Mouse (Mus musculus): Measurements from ENCODE around the gene Smad3. TPM values are rescaled to one million over a fixed set of nuclear protein-coding genes. Genes with fewer than 3 reads are reported as not detected.
A peak's percentile ranks its signal among the peaks of the same experiment; 100 is the strongest.

Gene Smad3
- total and polyA plus RNA-seq, 2 experiments from 2014 or later = 7.5 to 34.0 TPM

GRCm38 (mm10) chr9:63726088-63727010, 31.4 kb downstream of the Smad3 start:
- ATAC-seq = 0 out of 2 replicates have a peak, but pooled peaks have one; percentile 40
- no peak for DNase-seq (ENCODE audit: low spot score)

GRCm38 (mm10) chr9:63724750-63725149, 33.0 kb downstream of the Smad3 start:
- WGBS = 81% methylated on average over 5 of the region's 5 CpGs
- H3K9me3 ChIP-seq (ENCODE audit: low read length) = no peaks in the 10 kb centered on the region
- H3K27me3 ChIP-seq (ENCODE audit: insufficient read depth, low read length) = no peaks in the 10 kb centered on the region
- H3K4me1 ChIP-seq (ENCODE audit: insufficient read depth, low read length) = no peaks in the 10 kb centered on the region
- H3K9ac ChIP-seq (replicated peaks; ENCODE audit: low read length) = no peak overlapping the region
- H3K4me3 ChIP-seq (ENCODE audit: low read length) = no peak overlapping the region
- DNase-seq (ENCODE audit: low spot score) (no peak), ATAC-seq (no peak)
- TF ChIP-seq CTCF (IDR thresholded peaks at IDR 0.05; ENCODE audit: low read depth) = no peak
- H3K4me2 ChIP-seq (ENCODE audit: low read depth, low read length) = no peak overlapping the region
- H3K27ac ChIP-seq = no peak overlapping the region
- no peaks in the 10 kb centered on the region for H3K36me3 ChIP-seq (ENCODE audit: insufficient read depth, low read length)

More at GRCm38 (mm10) chr9:63726088-63727010, 31.4 kb downstream of the Smad3 start:
- H3K4me1 ChIP-seq (ENCODE audit: insufficient read depth, low read length) = no peaks in the 10 kb centered on the region
- H3K9me3 ChIP-seq (ENCODE audit: low read length) = no peaks in the 10 kb centered on the region
- no peak for TF ChIP-seq CTCF (IDR thresholded peaks at IDR 0.05; ENCODE audit: low read depth)
- WGBS = 68% methylated on average over 13 of the region's 13 CpGs
- H3K27me3 ChIP-seq (ENCODE audit: insufficient read depth, low read length) = no peaks in the 10 kb centered on the region
- H3K27ac ChIP-seq = no peak overlapping the region
- H3K4me3 ChIP-seq (ENCODE audit: low read length) = no peak overlapping the region
- H3K9ac ChIP-seq (replicated peaks; ENCODE audit: low read length) = no peak overlapping the region
- H3K36me3 ChIP-seq (ENCODE audit: insufficient read depth, low read length) = no peaks in the 10 kb centered on the region
- H3K4me2 ChIP-seq (ENCODE audit: low read depth, low read length) = no peak overlapping the region

DNA sequence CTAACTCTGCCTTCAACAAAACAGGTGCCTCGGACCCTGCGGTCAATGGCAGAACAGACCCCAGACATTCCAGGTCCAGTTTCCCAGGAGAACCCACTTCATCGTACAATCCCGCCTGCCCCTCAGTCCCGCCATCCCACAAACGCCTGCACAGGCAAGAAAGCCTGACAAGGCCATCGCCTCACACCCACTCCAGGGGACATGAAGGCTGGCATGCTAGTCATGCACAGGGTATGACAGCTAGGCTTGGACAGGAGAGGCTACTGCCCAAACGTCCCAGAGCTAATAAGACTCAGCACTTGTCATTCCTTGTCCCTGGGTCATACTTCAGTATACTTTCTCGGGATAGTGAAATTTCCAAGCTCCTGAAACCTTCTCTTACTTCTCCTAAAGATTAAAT, 34.9 kb downstream of the Smad3 start:
- H3K9me3 ChIP-seq (ENCODE audit: low read length) = no peaks in the 10 kb centered on the region
- H3K4me2 ChIP-seq (ENCODE audit: low read depth, low read length) = no peak overlapping the region
- no peak overlapping the region for H3K4me3 ChIP-seq (ENCODE audit: low read length)
- WGBS = 70% methylated on average over 9 of the region's 9 CpGs
- H3K4me1 ChIP-seq (ENCODE audit: insufficient read depth, low read length) = 0 out of 2 replicates have a peak, but pooled peaks cover 5% of the 10 kb centered on the region
- no peaks in the 10 kb centered on the region for H3K27me3 ChIP-seq (ENCODE audit: insufficient read depth, low read length)
- TF ChIP-seq CTCF (IDR thresholded peaks at IDR 0.05; ENCODE audit: low read depth) = no peak
- ATAC-seq (no peak), DNase-seq (ENCODE audit: low spot score) (no peak)
- no peaks in the 10 kb centered on the region for H3K36me3 ChIP-seq (ENCODE audit: insufficient read depth, low read length)
- H3K9ac ChIP-seq (replicated peaks; ENCODE audit: low read length) = no peak overlapping the region
- H3K27ac ChIP-seq = no peak overlapping the region

DNA sequence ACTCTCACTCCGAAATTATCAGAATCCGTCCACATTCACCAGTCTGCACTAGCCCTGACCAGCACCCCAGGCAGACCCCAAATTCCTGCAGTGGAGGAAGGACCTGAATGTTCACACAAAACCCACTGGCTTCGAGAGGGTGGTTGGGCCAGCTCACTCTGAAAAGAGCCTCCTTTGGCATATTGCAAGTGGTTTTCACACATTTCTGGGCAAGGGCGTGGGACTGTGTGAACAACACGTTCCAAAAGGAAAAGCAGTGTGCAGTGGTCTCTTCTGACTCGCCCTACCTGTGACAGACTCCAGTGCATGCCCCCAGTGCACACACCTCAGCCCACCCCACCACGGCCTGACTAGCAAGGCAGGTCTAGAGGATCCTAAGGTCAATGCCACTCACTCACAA, 35.4 kb downstream of the Smad3 start:
- ATAC-seq (no peak), DNase-seq (ENCODE audit: low spot score) (no peak)
- H3K27me3 ChIP-seq (ENCODE audit: insufficient read depth, low read length) = no peaks in the 10 kb centered on the region
- 89% methylated on average over 7 of the region's 7 CpGs for WGBS
- H3K9me3 ChIP-seq (ENCODE audit: low read length) = no peaks in the 10 kb centered on the region
- H3K27ac ChIP-seq = no peak overlapping the region
- no peaks in the 10 kb centered on the region for H3K36me3 ChIP-seq (ENCODE audit: insufficient read depth, low read length)
- H3K4me2 ChIP-seq (ENCODE audit: low read depth, low read length) = no peak overlapping the region
- TF ChIP-seq CTCF (IDR thresholded peaks at IDR 0.05; ENCODE audit: low read depth) = no peak
- H3K4me3 ChIP-seq (ENCODE audit: low read length) = no peak overlapping the region
- 0 out of 2 replicates have a peak, but pooled peaks cover 5% of the 10 kb centered on the region for H3K4me1 ChIP-seq (ENCODE audit: insufficient read depth, low read length)
- H3K9ac ChIP-seq (replicated peaks; ENCODE audit: low read length) = no peak overlapping the region

- 92% methylated on average over 8 of the region's 9 CpGs for WGBS
- no peak overlapping the region for H3K4me3 ChIP-seq (ENCODE audit: low read length)
- H3K36me3 ChIP-seq (ENCODE audit: insufficient read depth, low read length) = no peaks in the 10 kb centered on the region
- no peak for DNase-seq (ENCODE audit: low spot score)
- no peaks in the 10 kb centered on the region for H3K27me3 ChIP-seq (ENCODE audit: insufficient read depth, low read length)
- TF ChIP-seq CTCF (IDR thresholded peaks at IDR 0.05; ENCODE audit: low read depth) = no peak
- no peak for ATAC-seq
- 0 out of 2 replicates have a peak, but pooled peaks cover 5% of the 10 kb centered on the region for H3K4me1 ChIP-seq (ENCODE audit: insufficient read depth, low read length)
- no peak overlapping the region for H3K9ac ChIP-seq (replicated peaks; ENCODE audit: low read length)
- no peak overlapping the region for H3K27ac ChIP-seq
- H3K9me3 ChIP-seq (ENCODE audit: low read length) = no peaks in the 10 kb centered on the region
- no peak overlapping the region for H3K4me2 ChIP-seq (ENCODE audit: low read depth, low read length)
These were observed 36.1 kb downstream of the Smad3 start for GRCm38 (mm10) chr9:63721573-63722275.

DNA sequence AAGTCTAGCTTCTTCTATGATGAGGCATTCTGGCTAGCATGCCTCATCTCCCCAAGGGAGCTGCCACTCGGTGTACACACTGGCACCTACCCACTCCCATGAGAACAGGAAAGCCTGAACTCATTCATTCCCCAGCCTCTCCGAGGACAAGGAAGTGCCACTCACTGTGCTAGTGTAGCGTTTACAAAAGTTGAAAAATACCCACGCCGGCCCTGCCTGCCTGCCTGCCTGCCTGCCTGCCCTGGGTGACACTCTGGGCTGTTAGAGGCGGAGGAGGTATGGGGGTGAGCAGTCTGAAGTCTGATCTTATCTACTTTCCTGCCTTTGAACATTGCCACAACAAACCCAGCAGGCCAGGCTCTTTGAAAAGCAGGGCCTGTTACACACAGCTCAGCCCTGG, 37.1 kb downstream of the Smad3 start:
- H3K9me3 ChIP-seq (ENCODE audit: low read length) = no peaks in the 10 kb centered on the region
- TF ChIP-seq CTCF (IDR thresholded peaks at IDR 0.05; ENCODE audit: low read depth) = no peak
- H3K27ac ChIP-seq = no peak overlapping the region
- no peak for DNase-seq (ENCODE audit: low spot score)
- no peak overlapping the region for H3K4me3 ChIP-seq (ENCODE audit: low read length)
- no peaks in the 10 kb centered on the region for H3K27me3 ChIP-seq (ENCODE audit: insufficient read depth, low read length)
- WGBS = 81% methylated on average over 6 of the region's 6 CpGs
- H3K9ac ChIP-seq (replicated peaks; ENCODE audit: low read length) = no peak overlapping the region
- H3K4me1 ChIP-seq (ENCODE audit: insufficient read depth, low read length) = peaks cover 8% of the 10 kb centered on the region; the same call in 1 of the 2 replicates
- no peaks in the 10 kb centered on the region for H3K36me3 ChIP-seq (ENCODE audit: insufficient read depth, low read length)
- no peak overlapping the region for H3K4me2 ChIP-seq (ENCODE audit: low read depth, low read length)
- no peak for ATAC-seq
